Mouse (Mus musculus): Measurements from ENCODE around the gene Neto2.
A peak's percentile ranks its signal among the peaks of the same experiment; 100 is the strongest.
"Not testable (repeated sequence)": the region's sequence is repeated elsewhere in the genome, so short reads cannot be mapped to it uniquely, and the experiment has no call there.

Neto2 gene

GRCm38 (mm10) chr8:85700751-85701351 is at the start of gene Neto2:
Gene Neto2 (minus strand): TSS chr8:85700924.
- peak; percentile 37 to 59 for DNase-seq

DNA sequence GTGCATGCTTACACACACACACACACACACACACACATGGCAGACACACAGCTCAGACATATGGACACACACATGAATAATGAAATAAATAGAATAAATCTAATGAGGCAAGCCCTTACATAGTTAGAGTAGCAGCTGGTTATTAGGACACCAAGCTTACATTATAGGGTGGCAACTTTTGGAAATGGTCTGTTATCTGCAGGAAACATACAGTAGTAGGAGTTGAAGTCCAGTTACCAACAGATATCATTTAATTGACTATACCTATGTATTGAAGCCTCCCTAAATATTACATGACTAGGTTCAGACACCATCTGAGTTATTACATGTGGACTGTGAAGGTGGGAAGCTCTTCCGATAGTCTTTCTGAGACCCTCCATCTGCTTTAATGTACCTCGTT is 44.3 kb upstream of the Neto2 start:
- DNase-seq: no peak

DNA sequence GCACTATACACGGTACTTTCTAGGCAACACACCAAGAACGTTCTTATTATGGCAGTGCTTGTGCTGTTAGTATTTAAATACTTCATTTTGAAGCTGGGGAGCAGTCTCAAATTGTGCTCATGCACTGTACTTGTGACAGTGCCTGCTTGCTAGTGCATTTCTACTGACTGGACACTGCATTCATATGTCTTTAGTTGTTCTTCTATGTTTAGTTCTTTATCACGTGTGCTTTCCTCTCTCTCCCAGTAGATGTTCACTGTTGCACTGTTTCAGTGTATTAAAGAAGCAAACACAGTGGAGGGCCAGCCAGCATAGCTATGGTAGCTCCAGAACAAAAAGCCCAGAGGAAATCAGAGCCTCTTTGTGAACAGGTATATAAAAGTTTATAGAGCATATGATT is 29.8 kb upstream of the Neto2 start:
- no peak for DNase-seq

DNA sequence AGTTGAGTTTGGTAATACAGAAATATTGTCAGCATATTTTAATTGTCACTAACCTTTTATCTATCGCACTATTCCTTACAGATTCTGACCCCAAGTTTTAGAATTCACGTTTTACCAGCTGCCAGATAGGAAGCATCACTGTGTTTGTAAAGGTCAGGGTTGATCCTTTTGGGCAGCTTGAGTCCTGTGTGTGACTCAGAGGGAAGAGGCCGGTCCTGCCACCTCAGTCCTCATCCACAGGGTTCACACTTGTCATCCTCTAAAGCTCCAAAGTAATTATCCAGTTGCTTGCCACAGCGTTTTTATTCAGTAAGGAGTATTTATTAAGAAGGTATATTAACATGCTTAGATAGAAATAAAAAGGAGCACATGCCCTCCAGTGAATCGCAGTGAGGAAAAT is 16.5 kb upstream of the Neto2 start:
- no peak for DNase-seq

GRCm38 (mm10) chr8:85716696-85717095 is 16.0 kb upstream of the Neto2 start:
- DNase-seq: no peak

GRCm38 (mm10) chr8:85706988-85707387 is 6.3 kb upstream of the Neto2 start:
- DNase-seq: no peak

- peak in 1 of 2 experiments; percentile 6 for DNase-seq
Observed at GRCm38 (mm10) chr8:85700101-85700750, 498 bp downstream of the Neto2 start.

GRCm38 (mm10) chr8:85699051-85699450 is 1.7 kb downstream of the Neto2 start:
- DNase-seq: peak; percentile 64 to 72

DNA sequence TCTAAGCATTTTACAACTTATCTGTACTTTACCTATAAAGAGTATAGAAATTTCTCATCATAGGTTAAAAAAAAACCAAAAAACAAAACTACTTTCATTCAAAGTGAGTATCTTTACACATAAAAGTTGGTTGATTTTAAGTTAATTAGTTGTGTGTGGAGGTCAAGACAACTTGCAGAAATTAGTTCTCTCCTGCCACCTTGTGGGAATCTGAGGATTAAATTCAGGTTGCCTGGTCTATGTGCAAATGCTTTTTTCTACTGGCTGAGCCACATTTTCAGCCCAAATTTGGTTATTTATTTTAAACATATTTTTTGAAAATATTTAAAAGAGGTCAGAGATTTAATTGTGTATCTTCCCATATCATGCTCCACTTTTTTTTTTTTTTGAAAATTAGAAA is 35.6 kb downstream of the Neto2 start:
- peak in 1 of 2 experiments; percentile 15 for DNase-seq

DNA sequence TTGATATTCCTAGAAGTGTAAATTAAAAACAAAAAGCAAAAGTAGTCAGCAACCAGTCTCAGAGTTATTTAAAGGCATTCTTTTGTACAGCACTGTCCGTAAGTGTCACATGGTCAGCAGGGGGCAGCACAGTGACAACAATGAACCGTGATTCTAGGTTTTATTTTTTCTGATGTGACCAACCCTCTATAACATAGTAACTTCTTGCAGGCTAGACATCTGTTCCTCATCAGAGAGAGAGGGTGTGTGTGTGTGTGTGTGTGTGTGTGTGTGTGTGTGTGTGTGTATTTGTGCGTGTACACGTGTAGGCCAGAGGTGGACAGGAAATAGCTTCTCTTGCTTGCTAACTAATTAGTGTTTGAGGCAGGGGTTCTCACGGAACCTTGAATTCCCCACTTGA is 38.7 kb downstream of the Neto2 start:
- DNase-seq: peak; percentile 28 to 33

- DNase-seq: no peak
Observed at GRCm38 (mm10) chr8:85651201-85651600, 49.5 kb downstream of the Neto2 start.

GRCm38 (mm10) chr8:85648553-85648952 is 52.2 kb downstream of the Neto2 start:
- no peak for DNase-seq

GRCm38 (mm10) chr8:85644921-85645665 is 55.6 kb downstream of the Neto2 start:
- peak in 1 of 2 experiments; percentile 17 for DNase-seq

GRCm38 (mm10) chr8:85624450-85624849 is 76.3 kb downstream of the Neto2 start:
- DNase-seq: no peak

GRCm38 (mm10) chr8:85623246-85623645 is 77.5 kb downstream of the Neto2 start:
- no peak for DNase-seq

DNA sequence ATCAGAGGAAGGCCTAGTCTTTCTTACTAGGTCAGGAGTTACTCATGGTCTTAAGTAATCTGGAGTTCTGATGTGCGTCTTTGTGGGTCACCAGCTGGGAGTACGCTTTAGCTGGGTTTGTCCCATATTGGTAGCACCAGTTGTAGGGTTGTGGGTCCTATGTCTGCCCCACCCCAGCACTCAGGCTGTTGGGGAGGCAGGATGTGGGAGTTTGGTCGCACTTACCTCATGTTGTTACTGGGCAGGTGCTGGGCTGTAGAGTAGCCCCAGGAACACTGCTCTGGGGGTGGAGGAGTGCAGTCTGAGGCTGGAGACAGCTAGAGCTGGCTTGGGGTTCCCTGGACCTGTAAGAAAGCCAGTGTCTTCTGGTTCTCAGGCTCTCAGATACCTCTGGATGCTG is 81.9 kb downstream of the Neto2 start:
- no peak for DNase-seq

- not testable (repeated sequence) for DNase-seq
Observed at GRCm38 (mm10) chr8:85617125-85617524, 83.6 kb downstream of the Neto2 start.

GRCm38 (mm10) chr8:85608836-85609235 is 91.9 kb downstream of the Neto2 start:
- no peak for DNase-seq

DNA sequence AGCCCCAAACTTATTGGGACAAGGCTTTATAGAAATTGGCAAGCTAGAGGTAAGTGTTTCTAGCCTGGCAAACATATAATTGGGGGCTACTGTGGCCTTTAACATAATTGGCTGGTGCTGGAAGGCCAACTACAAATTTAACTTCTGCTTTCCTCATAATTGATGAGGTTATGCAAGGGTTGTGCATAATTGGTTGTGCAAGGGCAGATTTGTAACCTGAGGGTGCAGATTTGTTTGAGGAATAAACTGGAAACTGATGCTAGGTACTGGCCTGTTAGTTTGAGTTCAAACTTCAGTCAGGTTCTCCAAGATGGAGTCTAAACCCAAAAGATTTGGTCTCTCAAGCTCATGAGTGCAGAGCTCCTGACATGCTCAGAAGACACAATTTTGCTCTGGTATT is 92.9 kb downstream of the Neto2 start:
- no peak for DNase-seq

- DNase-seq: no peak
Observed at GRCm38 (mm10) chr8:85606974-85607373, 93.8 kb downstream of the Neto2 start.

GRCm38 (mm10) chr8:85606561-85606960 is 94.2 kb downstream of the Neto2 start:
- DNase-seq: no peak

DNA sequence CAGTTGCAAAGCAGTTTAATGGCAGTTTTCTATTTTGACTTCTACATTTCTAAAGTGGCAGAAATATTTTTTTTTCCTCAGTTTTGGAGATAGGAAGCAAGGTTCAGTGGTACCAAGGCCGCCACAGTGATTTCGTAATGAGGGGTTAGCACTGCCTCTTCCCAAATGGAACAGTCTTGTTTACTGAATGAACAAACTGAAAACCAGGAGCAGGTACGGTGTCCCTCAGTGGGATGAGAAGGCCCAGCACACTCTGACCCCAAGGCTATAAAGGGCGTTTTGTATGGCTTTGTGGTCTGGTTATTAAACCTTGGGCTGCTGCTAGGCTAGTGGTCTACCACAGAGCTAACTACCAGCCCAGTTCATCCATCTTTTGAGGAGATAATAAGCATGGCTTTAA is 96.5 kb downstream of the Neto2 start:
- DNase-seq: no peak

- peak; percentile 31 to 42 for DNase-seq
Observed at GRCm38 (mm10) chr8:85603203-85603895, 97.4 kb downstream of the Neto2 start.
